Mouse (Mus musculus) forebrain, embryonic 14.5 days (tissue): ENCODE measurements around the gene Gm11213. TPM values are rescaled to one million over a fixed set of nuclear protein-coding genes. Genes with fewer than 3 reads are reported as not detected.

Experiments used
- ATAC-seq: fragments of 200-750 bp; cut with Nextera tagmentation; 2 replicates; pipeline ENCODE4 v1.8.0; 2017; ENCODE audit warnings: mild to moderate bottlenecking, moderate library complexity
- DNase-seq: peaks from one replicate; pipeline ENCODE4 v3.0.0-alpha.2; 2015; ENCODE audit warnings: low spot score
- H3K27ac ChIP-seq: fragments of 300-500 bp; sonication (generic); 2 replicates; pipeline ENCODE4 v1.5.1; 2014; ENCODE audit warnings: low read depth, mild to moderate bottlenecking, control low read depth, low read length, moderate library complexity
- H3K27me3 ChIP-seq: fragments of 300-500 bp; sonication (generic); replicated peaks from 2 replicates; pipeline ENCODE4 v1.6.1; 2014; ENCODE audit warnings: low read length, control low read depth, mixed read lengths; ENCODE audit not compliant: control insufficient read depth, insufficient read depth
- H3K36me3 ChIP-seq: fragments of 300-500 bp; sonication (generic); 2 replicates; pipeline ENCODE4 v1.6.1; 2014; ENCODE audit warnings: low read length, control low read depth; ENCODE audit not compliant: control insufficient read depth, insufficient read depth
- H3K4me1 ChIP-seq: fragments of 300-500 bp; sonication (generic); 2 replicates; pipeline ENCODE4 v1.6.1; 2014; ENCODE audit warnings: antibody characterized with exemption, low read length, control low read depth; ENCODE audit not compliant: control insufficient read depth, insufficient read depth
- H3K4me2 ChIP-seq: fragments of 300-500 bp; sonication (generic); 2 replicates; pipeline ENCODE4 v1.6.1; 2014; ENCODE audit warnings: mild to moderate bottlenecking, control low read depth, low read length
- H3K4me3 ChIP-seq: fragments of 300-500 bp; sonication (generic); 2 replicates; pipeline ENCODE4 v1.5.1; 2014; ENCODE audit warnings: low read depth, low read length, control low read depth
- H3K9ac ChIP-seq: fragments of 300-500 bp; sonication (generic); 2 replicates; pipeline ENCODE4 v1.6.1; 2014; ENCODE audit warnings: mild to moderate bottlenecking, low read length, control low read depth, moderate library complexity
- H3K9me3 ChIP-seq: fragments of 300-500 bp; sonication (generic); replicated peaks from 2 replicates; pipeline ENCODE4 v1.6.1; 2016; ENCODE audit warnings: low read length, control low read depth, mixed read lengths; ENCODE audit not compliant: control insufficient read depth
- WGBS: fragments of 180-500 bp; shearing (Covaris S2); extraction: QIAGEN DNeasy Blood & Tissue Kit; methylation state at CpG from one replicate; pipeline ENCODE4 v1.1.7; 2014; 5-methylcytosine and 5-hydroxymethylcytosine counted together
- polyA plus RNA-seq: library from polyadenylated mRNA; unstranded; fragments of >200 nt; fragmentation: Nextera tagmentation; extraction: Ambion mirVana; gene quantifications from 2 replicates; pipeline ENCODE4 v1.2.1, GENCODE M21; 2014

The Gm11213 gene
- polyA plus RNA-seq, 1 experiment from 2014 or later, result not detected

DNA sequence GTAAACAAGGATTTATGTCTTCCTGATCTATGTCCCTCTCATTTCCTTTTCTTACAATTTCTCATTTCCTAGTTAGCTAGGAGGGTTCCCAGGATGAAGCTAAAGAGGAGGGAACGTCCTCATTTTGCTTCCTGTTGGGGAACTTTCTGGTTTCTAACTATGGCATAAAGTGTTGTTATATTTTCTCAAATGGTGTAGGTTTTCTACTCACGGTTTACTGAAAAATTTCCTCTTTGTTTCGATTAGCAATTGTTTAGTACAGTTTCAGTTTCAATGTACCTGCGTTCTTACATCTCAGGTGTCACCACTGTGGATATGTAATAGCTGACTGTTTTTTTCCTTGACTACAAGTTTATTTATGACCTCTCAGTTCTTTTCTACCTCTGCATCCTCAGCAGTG lies 14.5 kb downstream of the Gm11213 start:
- no peak overlapping the region for H3K4me2 ChIP-seq
- no peaks in the 10 kb centered on the region for H3K27me3 ChIP-seq
- no peak overlapping the region for H3K9ac ChIP-seq
- H3K27ac ChIP-seq, result no peak overlapping the region
- H3K36me3 ChIP-seq, result no peaks in the 10 kb centered on the region
- no peak overlapping the region for H3K4me3 ChIP-seq
- ATAC-seq (no peak), DNase-seq (no peak)
- H3K4me1 ChIP-seq, result no peaks in the 10 kb centered on the region
- no peaks in the 10 kb centered on the region for H3K9me3 ChIP-seq
- 91% methylated on average over 4 of the region's 4 CpGs for WGBS

DNA sequence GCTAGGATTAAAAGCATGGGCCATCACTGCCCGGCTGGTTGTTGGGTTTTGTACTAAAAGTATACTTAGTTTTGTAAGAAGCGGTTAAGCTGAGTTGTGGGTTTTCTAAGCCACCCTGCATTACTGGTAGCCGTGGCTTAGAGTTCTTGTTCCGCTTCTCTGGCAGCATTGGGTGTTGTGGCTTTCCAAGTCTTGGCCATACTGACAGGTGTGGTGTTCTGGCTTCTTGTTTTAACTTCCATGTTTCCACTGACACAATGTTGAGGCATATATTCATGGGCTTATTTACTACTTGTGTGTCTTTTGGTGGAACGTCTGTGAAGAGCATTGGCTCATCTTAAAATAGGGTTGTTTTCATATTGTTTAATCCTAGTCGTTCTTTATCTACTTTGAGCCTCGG lies 15.1 kb downstream of the Gm11213 start:
- Histone ChIP-seq H3K9me3 (no peaks in the 10 kb centered on the region), H3K4me3 (no peak overlapping the region), H3K27me3 (no peaks in the 10 kb centered on the region), H3K27ac (no peak overlapping the region), H3K4me2 (no peak overlapping the region), H3K9ac (no peak overlapping the region), H3K36me3 (no peaks in the 10 kb centered on the region), H3K4me1 (no peaks in the 10 kb centered on the region)
- 92% methylated on average over 7 of the region's 7 CpGs for WGBS
- DNase-seq, result no peak
- no peak for ATAC-seq

DNA sequence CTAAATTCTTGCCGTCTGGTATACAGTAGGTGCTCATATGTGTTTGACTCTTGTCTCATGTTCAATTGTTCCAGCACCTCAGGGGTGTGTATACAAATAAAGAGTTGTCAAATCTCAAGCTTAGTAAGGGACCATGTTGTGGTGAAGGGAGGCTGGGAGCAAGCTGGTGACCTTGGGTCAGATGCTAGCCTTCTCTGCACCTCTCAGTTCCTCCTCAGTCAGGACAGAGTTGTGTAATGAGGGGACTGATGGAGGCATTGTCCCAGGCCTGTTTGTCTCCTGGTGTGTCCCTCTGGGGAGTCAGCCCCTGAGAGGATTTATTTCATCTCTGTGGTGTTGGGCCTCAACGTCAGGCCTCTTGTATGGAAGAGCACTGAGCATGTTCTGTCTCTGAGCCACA lies 18.8 kb downstream of the Gm11213 start:
- H3K4me3 ChIP-seq, result no peak overlapping the region
- DNase-seq, result no peak
- H3K4me2 ChIP-seq, result no peak overlapping the region
- no peaks in the 10 kb centered on the region for H3K9me3 ChIP-seq
- no peaks in the 10 kb centered on the region for H3K36me3 ChIP-seq
- no peak overlapping the region for H3K27ac ChIP-seq
- H3K4me1 ChIP-seq, result no peaks in the 10 kb centered on the region
- no peak overlapping the region for H3K9ac ChIP-seq
- ATAC-seq, result no peak
- no peaks in the 10 kb centered on the region for H3K27me3 ChIP-seq
- 77% methylated on average over 2 of the region's 2 CpGs for WGBS

DNA sequence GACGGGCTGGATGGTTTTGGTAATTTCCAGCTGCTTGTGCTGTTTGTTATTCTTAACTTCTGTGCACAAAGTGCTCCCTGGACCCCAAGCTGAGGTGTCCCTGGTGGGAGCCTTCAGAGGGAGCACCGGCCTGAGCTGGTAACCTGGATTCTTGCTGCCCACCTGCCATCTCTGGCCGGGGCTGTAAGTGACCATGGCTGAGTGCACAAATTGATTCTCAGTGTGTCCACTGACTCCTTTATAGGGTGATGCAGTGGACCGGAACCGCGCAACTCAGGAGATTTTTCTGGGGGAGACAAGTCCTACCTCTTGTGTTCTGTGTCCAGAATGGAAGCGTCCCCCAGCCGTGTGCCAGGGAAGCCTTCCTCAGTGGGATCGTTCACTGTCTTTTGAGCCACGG lies 19.8 kb downstream of the Gm11213 start:
- Histone ChIP-seq H3K27ac (no peak overlapping the region), H3K9me3 (no peaks in the 10 kb centered on the region), H3K9ac (no peak overlapping the region), H3K36me3 (no peaks in the 10 kb centered on the region), H3K27me3 (no peaks in the 10 kb centered on the region), H3K4me2 (no peak overlapping the region), H3K4me1 (no peaks in the 10 kb centered on the region), H3K4me3 (no peak overlapping the region)
- 81% methylated on average over 10 of the region's 10 CpGs for WGBS
- DNase-seq, result no peak
- no peak for ATAC-seq

DNA sequence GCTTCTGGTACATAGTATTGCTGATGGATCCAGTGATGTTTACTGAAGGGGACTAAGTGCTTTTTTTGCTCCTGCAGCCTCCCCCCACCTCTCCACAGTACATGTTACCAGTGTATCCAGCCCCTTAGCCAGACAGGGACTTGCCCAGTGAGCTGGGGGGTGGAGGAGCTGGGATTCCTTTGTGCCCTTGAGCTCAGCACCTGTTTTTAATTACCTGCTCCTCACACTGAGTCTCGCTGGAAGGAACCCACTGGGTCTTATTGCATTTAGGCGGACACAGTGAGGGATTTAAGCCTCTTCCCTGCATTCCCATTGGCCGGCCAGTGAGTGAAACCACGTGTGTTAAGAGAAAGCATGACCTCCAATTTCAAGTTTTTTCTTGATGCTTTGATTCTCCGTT lies 22.5 kb downstream of the Gm11213 start:
- Histone ChIP-seq H3K9ac (no peak overlapping the region), H3K36me3 (no peaks in the 10 kb centered on the region), H3K27me3 (no peaks in the 10 kb centered on the region), H3K27ac (no peak overlapping the region), H3K4me3 (no peak overlapping the region), H3K4me2 (no peak overlapping the region), H3K9me3 (no peaks in the 10 kb centered on the region), H3K4me1 (0 out of 2 replicates have a peak, but pooled peaks cover 2% of the 10 kb centered on the region)
- no peak for ATAC-seq
- DNase-seq, result no peak
- 60% methylated on average over 5 of the region's 5 CpGs for whole genome bisulfite sequencing

DNA sequence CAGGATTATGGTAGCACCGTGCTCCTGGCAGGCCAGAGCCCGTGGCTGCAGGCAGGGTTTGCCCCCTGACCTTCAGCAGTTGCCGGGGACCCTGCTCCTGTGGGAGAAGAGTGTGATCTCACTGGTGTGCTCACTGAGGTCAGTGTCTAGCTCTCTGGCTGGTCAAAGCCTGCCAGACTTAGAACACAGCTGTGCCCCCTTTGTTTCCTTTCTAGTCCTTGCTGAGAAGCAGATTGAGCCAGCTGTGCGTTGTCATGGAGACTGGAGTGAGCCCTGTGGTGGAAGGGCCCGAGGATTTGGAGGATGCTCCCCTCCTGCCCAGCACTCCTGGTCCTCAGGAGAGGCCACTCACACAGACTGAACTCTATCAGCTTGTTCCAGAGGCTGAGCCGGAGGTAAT lies 25.0 kb downstream of the Gm11213 start:
- 15% methylated on average over 6 of the region's 6 CpGs for WGBS
- no peaks in the 10 kb centered on the region for H3K36me3 ChIP-seq
- 0 out of 2 replicates have a peak, but pooled peaks cover 2% of the 10 kb centered on the region for H3K4me1 ChIP-seq
- H3K4me3 ChIP-seq, result no peak overlapping the region
- DNase-seq (peak; percentile 57), ATAC-seq (peak; percentile 44)
- peak overlapping the region; percentile 5; the same call in 1 of the 2 replicates for H3K27ac ChIP-seq
- H3K9ac ChIP-seq, result no peak overlapping the region
- H3K27me3 ChIP-seq, result no peaks in the 10 kb centered on the region
- H3K9me3 ChIP-seq, result no peaks in the 10 kb centered on the region
- H3K4me2 ChIP-seq, result no peak overlapping the region

DNA sequence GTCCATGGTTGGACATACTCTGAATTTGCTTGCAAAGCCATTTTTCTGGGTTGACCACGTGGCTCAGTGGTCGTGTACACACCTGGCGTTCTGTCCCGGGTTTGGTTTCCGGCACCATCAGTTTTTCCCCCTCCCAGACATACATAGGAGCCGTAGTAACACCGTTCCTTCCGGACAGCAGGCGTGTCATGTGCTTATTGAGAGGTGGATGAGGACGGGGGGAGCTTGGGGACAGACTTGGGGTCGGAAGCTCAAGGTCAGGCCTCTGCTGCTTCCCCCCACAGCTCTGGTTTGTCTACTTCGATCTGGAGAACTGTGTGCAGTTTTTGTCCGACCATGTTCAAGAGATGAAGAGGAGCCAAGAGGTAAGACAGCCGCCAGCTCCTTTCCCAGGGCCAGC lies 25.4 kb downstream of the Gm11213 start:
- Histone ChIP-seq H3K4me1 (0 out of 2 replicates have a peak, but pooled peaks cover 2% of the 10 kb centered on the region), H3K4me2 (no peak overlapping the region), H3K4me3 (no peak overlapping the region), H3K27ac (peak overlapping the region; percentile 5; the same call in 1 of the 2 replicates), H3K9ac (no peak overlapping the region), H3K27me3 (no peaks in the 10 kb centered on the region), H3K9me3 (no peaks in the 10 kb centered on the region), H3K36me3 (no peaks in the 10 kb centered on the region)
- ATAC-seq (no peak), DNase-seq (no peak)
- 85% methylated on average over 14 of the region's 14 CpGs for WGBS

DNA sequence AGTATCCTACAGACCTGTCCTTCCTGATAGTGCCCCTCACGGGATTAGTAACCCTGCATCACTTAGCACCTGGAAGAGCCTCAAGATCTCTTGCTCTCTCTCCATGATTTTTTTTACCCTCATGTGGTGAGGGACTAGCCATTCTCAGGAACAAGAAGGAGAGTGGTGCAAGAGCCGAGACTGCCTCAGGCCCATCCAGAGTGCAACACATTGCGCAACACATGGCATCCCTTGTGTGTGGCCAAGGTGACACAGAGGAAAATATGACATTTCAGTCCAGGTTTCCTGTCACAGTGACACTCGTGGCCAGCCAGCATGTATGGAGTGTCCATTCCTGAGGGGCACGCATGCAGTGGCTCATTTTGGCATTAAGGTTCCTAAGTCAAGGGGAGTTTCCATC lies 32.4 kb downstream of the Gm11213 start:
- H3K9ac ChIP-seq, result no peak overlapping the region
- no peak overlapping the region for H3K4me3 ChIP-seq
- no peaks in the 10 kb centered on the region for H3K27me3 ChIP-seq
- no peak for ATAC-seq
- no peaks in the 10 kb centered on the region for H3K36me3 ChIP-seq
- no peak for DNase-seq
- WGBS, result 92% methylated on average over 5 of the region's 5 CpGs
- peaks cover 7% of the 10 kb centered on the region for H3K4me1 ChIP-seq
- H3K27ac ChIP-seq, result no peak overlapping the region
- no peaks in the 10 kb centered on the region for H3K9me3 ChIP-seq
- H3K4me2 ChIP-seq, result no peak overlapping the region

DNA sequence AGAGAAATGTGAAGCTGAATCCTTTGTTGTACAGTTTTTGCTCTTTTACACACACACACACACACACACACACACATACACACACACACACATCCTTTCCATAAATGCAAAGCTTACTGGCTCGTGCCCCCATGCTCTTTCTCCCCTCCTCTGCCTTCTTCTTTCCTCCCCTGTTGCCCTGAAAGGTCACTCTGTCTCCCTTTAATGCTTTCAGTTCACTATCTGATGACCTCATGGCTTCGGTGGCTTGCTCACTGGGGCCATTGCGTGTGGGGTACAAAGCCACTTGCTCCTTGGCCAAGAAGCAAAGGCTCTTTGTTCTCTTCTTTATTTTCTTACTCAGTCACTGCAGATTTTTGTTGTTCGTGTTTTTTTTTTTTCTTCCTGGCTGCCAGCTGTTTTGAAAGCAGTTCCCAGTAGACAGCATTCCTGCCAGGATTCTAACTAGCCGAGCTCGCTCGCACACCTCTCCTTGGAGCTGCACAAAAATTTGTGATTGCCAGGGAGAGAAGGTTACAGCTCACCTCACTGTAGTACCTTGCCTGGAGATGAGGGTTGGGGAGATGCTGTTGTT lies 34.8 kb downstream of the Gm11213 start:
- WGBS, result 18% methylated on average over 7 of the region's 7 CpGs

More for the DNA sequence above, 34.8 kb downstream of the Gm11213 start:
- no peak overlapping the region for H3K4me3 ChIP-seq
- ATAC-seq (no peak), DNase-seq (peak; percentile 34)
- H3K9me3 ChIP-seq, result no peaks in the 10 kb centered on the region
- no peak overlapping the region for H3K4me2 ChIP-seq
- no peak overlapping the region for H3K27ac ChIP-seq
- no peaks in the 10 kb centered on the region for H3K36me3 ChIP-seq
- no peak overlapping the region for H3K9ac ChIP-seq
- no peaks in the 10 kb centered on the region for H3K27me3 ChIP-seq
- peaks cover 7% of the 10 kb centered on the region for H3K4me1 ChIP-seq
